Mouse (Mus musculus): ENCODE results near the gene Pik3cd. TPM values are rescaled to one million over a fixed set of nuclear protein-coding genes. Genes with fewer than 3 reads are reported as not detected.
A peak's percentile ranks its signal among the peaks of the same experiment; 100 is the strongest.

Gene Pik3cd
- total and polyA plus RNA-seq, 2 experiments from 2014 or later, result 9.7 to 15.9 TPM

DNA sequence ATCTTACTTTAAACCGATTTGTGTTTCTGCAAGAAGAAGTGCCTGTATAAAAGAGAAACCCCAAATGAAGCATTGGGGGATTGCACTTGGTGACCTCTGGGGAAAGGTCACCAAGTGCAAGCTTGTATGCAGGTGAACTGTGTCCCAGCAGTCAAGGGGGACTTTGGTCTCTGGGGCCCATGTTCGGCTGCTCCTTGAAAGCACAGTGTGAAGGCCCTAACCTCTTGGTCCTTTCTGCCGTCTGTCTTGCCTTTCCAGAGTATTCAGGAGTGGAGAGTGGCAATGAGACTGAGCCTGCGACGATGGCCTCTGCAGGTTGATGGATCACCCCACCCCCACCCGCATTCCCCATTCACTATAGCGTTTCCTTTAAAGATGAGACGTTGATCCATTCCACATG is 61.0 kb downstream of the Pik3cd start:
- 71% methylated on average over 8 of the region's 8 CpGs for WGBS
- no peak overlapping the region for H3K27ac ChIP-seq (ENCODE audit: low read depth, low read length)

DNA sequence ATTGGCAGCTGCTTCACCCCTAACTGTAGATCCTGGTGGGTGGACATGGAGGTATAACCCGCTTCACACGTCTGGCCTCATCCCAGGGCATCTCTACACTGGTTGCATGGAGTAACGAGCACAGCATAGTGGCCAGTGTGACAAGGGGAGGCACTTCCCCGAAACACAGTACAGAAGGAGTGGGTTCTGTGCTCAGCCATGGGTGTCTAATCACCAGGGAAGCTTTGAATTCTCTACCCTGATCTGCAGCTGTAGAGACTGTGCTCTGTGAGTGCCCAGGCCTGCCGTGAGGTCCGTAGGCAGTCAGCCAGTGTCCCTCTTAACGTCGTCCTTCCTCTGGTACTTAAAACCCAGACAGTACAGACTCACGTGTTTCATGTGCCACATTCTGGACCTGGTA is 61.5 kb downstream of the Pik3cd start:
- Histone ChIP-seq H3K27me3 (ENCODE audit: insufficient read depth, low read length) (no peaks in the 10 kb centered on the region), H3K9ac (replicated peaks; ENCODE audit: low read length, poor library complexity, severe bottlenecking) (no peak overlapping the region), H3K4me3 (ENCODE audit: low read depth, low read length) (no peak overlapping the region), H3K36me3 (ENCODE audit: insufficient read depth, low read length) (peaks cover 73% of the 10 kb centered on the region), H3K27ac (ENCODE audit: low read depth, low read length) (no peak overlapping the region), H3K4me2 (ENCODE audit: low read depth, low read length, poor library complexity, severe bottlenecking) (no peak overlapping the region), H3K9me3 (ENCODE audit: low read length) (no peaks in the 10 kb centered on the region), H3K4me1 (ENCODE audit: insufficient read depth, low read length) (no peaks in the 10 kb centered on the region)
- ATAC-seq (ENCODE audit: low FRiP score) (no peak), DNase-seq (ENCODE audit: low spot score) (no peak)
- no peak for TF ChIP-seq CTCF (IDR thresholded peaks at IDR 0.05)
- WGBS, result 50% methylated on average over 9 of the region's 9 CpGs

More for the DNA sequence above, 61.0 kb downstream of the Pik3cd start:
- Histone ChIP-seq H3K4me1 (ENCODE audit: insufficient read depth, low read length) (no peaks in the 10 kb centered on the region), H3K27me3 (ENCODE audit: insufficient read depth, low read length) (no peaks in the 10 kb centered on the region), H3K36me3 (ENCODE audit: insufficient read depth, low read length) (peaks cover 74% of the 10 kb centered on the region), H3K9ac (replicated peaks; ENCODE audit: low read length, poor library complexity, severe bottlenecking) (no peak overlapping the region), H3K9me3 (ENCODE audit: low read length) (no peaks in the 10 kb centered on the region), H3K4me3 (ENCODE audit: low read depth, low read length) (no peak overlapping the region), H3K4me2 (ENCODE audit: low read depth, low read length, poor library complexity, severe bottlenecking) (no peak overlapping the region)
- TF ChIP-seq CTCF (IDR thresholded peaks at IDR 0.05), result no peak
- ATAC-seq (ENCODE audit: low FRiP score) (no peak), DNase-seq (ENCODE audit: low spot score) (no peak)

DNA sequence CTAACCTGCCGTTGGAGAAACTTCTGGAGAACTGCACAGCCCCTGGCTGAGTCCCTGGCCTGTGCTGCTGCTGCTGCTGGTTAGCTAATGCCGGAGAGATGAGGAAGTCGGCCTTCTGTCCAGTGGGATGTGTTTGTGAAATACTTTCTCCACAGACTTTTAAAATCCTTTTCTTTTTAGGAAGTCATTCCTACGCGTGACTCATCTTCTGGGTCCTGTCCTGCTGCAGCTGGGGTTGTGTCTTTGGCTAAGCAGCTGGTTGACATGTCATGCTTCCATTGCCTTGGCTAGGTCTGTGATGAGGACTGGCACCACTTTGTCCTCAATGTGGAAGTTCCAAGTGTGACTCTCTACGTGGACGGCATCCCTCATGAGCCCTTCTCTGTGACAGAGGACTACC is 64.4 kb downstream of the Pik3cd start:
- Histone ChIP-seq H3K4me3 (ENCODE audit: low read depth, low read length) (no peak overlapping the region), H3K4me1 (ENCODE audit: insufficient read depth, low read length) (no peaks in the 10 kb centered on the region), H3K27me3 (ENCODE audit: insufficient read depth, low read length) (no peaks in the 10 kb centered on the region), H3K9me3 (ENCODE audit: low read length) (no peaks in the 10 kb centered on the region), H3K9ac (replicated peaks; ENCODE audit: low read length, poor library complexity, severe bottlenecking) (no peak overlapping the region), H3K36me3 (ENCODE audit: insufficient read depth, low read length) (peaks cover 68% of the 10 kb centered on the region), H3K4me2 (ENCODE audit: low read depth, low read length, poor library complexity, severe bottlenecking) (no peak overlapping the region), H3K27ac (ENCODE audit: low read depth, low read length) (no peak overlapping the region)
- WGBS, result 88% methylated on average over 7 of the region's 7 CpGs
- TF ChIP-seq CTCF (IDR thresholded peaks at IDR 0.05), result no peak
- DNase-seq (ENCODE audit: low spot score) (peak; percentile 14), ATAC-seq (ENCODE audit: low FRiP score) (no peak)

DNA sequence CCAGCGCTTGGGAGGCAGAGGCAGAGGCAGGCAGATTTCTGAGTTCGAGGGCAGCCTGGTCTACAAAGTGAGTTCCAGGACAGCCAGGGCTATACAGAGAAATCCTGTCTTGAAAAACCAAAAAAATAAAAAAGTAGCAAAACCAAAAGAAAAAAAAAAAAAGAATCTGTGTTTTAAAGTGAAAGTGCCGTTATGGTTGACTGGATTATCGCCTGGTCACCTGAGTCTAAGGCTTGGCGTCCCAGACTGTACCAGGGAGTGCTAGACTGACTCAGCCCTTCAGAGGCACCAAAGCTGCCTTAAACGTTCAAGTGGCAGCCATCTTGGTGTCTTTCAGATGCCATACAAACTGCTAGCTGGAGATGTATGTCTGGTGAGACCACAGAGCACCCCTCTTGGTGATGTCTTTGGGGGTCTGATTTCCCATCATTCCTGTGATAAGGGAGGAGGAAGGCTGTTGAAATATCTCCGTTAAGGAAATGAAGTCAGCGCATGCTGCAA is 66.4 kb downstream of the Pik3cd start:
- no peak for TF ChIP-seq CTCF (IDR thresholded peaks at IDR 0.05)
- no peak for DNase-seq (ENCODE audit: low spot score)

DNA sequence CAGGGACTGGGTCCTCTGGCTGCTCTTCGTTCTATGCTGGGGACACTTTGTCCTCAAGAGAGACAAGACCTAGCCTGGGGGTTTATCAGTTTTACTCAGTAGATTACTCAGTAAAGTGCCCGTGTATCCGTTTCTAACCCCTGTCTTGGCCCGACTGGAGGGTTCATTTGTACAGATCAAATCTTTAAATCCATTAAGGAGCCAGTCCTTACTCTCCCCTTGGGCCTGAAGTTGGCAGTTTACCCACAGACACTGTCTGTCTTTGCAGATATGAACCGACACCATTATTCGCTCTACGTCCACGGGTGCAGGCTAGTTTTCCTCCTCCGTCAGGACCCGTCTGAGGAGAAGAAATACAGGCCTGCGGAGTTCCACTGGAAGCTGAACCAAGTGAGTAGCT is 67.4 kb downstream of the Pik3cd start:
- 91% methylated on average over 11 of the region's 11 CpGs for WGBS
- no peak overlapping the region for H3K4me2 ChIP-seq (ENCODE audit: low read depth, low read length, poor library complexity, severe bottlenecking)
- H3K27me3 ChIP-seq (ENCODE audit: insufficient read depth, low read length), result no peaks in the 10 kb centered on the region
- no peak overlapping the region for H3K4me3 ChIP-seq (ENCODE audit: low read depth, low read length)
- H3K9me3 ChIP-seq (ENCODE audit: low read length), result no peaks in the 10 kb centered on the region
- ATAC-seq (ENCODE audit: low FRiP score), result no peak
- no peak overlapping the region for H3K9ac ChIP-seq (replicated peaks; ENCODE audit: low read length, poor library complexity, severe bottlenecking)
- no peaks in the 10 kb centered on the region for H3K4me1 ChIP-seq (ENCODE audit: insufficient read depth, low read length)
- H3K27ac ChIP-seq (ENCODE audit: low read depth, low read length), result no peak overlapping the region
- no peak for DNase-seq (ENCODE audit: low spot score)
- TF ChIP-seq CTCF (IDR thresholded peaks at IDR 0.05), result no peak
- H3K36me3 ChIP-seq (ENCODE audit: insufficient read depth, low read length), result peaks cover 58% of the 10 kb centered on the region

More for the DNA sequence above, 66.4 kb downstream of the Pik3cd start:
- Histone ChIP-seq H3K36me3 (ENCODE audit: insufficient read depth, low read length) (peaks cover 57% of the 10 kb centered on the region), H3K4me1 (ENCODE audit: insufficient read depth, low read length) (no peaks in the 10 kb centered on the region), H3K27me3 (ENCODE audit: insufficient read depth, low read length) (no peaks in the 10 kb centered on the region), H3K27ac (ENCODE audit: low read depth, low read length) (no peak overlapping the region), H3K4me3 (ENCODE audit: low read depth, low read length) (no peak overlapping the region), H3K9ac (replicated peaks; ENCODE audit: low read length, poor library complexity, severe bottlenecking) (no peak overlapping the region), H3K9me3 (ENCODE audit: low read length) (no peaks in the 10 kb centered on the region), H3K4me2 (ENCODE audit: low read depth, low read length, poor library complexity, severe bottlenecking) (no peak overlapping the region)
- no peak for ATAC-seq (ENCODE audit: low FRiP score)
- WGBS, result 87% methylated on average over 8 of the region's 8 CpGs

DNA sequence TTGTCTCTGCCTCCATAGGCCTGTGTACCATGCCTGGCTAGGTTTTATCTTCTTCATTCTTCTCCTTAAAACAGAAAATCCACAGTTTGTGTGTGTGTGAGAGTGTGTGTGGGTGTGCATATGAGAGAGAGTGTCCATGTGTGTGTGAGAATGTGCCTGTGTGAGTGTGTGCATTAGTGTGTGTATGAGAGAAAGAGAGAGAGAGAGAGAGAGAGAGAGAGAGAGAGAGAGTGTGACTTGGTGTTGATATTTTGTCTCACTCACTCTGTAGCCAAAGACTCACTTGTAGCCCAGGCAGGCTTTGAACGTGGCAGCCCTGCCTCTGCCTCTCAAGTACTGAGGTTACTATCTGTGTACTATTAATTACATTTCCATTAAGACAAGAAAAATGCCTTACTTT is 68.2 kb downstream of the Pik3cd start:
- Histone ChIP-seq H3K4me1 (ENCODE audit: insufficient read depth, low read length) (no peaks in the 10 kb centered on the region), H3K4me2 (ENCODE audit: low read depth, low read length, poor library complexity, severe bottlenecking) (no peak overlapping the region), H3K9me3 (ENCODE audit: low read length) (no peaks in the 10 kb centered on the region), H3K27me3 (ENCODE audit: insufficient read depth, low read length) (no peaks in the 10 kb centered on the region), H3K27ac (ENCODE audit: low read depth, low read length) (no peak overlapping the region), H3K9ac (replicated peaks; ENCODE audit: low read length, poor library complexity, severe bottlenecking) (no peak overlapping the region), H3K36me3 (ENCODE audit: insufficient read depth, low read length) (peaks cover 61% of the 10 kb centered on the region), H3K4me3 (ENCODE audit: low read depth, low read length) (no peak overlapping the region)
- no peak for TF ChIP-seq CTCF (IDR thresholded peaks at IDR 0.05)
- ATAC-seq (ENCODE audit: low FRiP score) (no peak), DNase-seq (ENCODE audit: low spot score) (no peak)
- WGBS, result 85% methylated on average over 1 of the region's 1 CpGs
